Mouse (Mus musculus) kidney, adult 11 months (tissue): Measurements from ENCODE around the gene Kcnd3.

Source experiments
- DNase-seq: peaks from one replicate; pipeline ENCODE4 v3.0.0; 2022

Kcnd3 gene

DNA sequence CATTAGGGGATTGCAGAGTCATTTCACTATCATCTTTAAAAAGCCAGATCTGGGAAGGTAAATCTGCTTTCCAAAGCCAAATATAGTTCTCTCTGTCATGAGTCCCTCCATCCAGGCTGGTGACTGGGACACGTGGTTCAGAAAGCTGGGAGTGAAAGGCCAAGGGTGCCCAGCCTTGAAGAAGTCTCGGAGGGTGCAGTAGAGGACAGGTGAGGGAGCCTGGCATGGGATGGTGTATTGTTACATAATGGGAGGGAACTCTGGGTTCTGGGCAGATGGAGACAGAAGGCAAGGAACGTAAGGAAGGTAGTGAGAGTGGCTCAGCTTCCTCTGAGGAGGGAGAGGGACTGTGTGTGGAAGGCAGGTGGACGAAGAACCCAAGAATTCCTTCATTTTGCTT is 5.5 kb downstream of the Kcnd3 start:
- no peak for DNase-seq

DNA sequence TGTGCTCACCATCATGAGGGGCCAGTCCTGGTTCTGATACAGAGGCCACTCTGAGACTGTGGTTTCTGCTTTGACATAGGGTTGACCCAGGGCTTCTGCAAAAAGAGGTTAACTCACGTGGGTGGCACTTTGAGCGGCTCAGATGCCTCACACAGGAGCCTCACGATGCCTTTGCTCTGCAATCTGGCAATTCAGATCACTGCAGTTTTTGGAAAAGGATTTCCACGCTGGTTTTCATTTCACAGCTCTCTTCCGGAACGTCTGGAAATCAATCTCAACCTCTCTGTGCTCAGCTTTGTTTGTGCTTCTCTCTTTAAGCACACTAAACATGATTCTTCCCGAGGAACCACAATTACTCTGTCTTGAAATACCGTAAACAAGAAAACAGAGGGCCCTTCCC is 14.4 kb downstream of the Kcnd3 start:
- no peak for DNase-seq

DNA sequence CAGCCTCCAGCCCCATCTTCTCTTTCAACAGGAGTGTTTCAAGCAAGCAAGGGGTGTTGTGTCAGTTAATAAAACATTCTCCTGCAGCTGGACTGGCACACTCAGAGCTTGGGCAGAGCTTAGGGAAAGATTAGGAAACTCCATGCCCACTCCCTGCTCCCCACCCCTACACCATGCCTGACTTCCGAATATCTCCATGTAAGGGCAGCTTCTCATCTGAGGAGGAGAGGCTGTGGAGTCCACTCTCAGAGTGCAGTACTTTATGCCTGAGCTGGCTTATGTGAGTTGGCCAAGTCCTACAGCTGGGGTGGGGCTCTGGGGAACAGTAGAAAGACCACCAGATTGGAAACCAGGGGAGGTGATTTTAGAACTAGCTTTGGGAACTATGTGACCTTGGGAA is 20.4 kb downstream of the Kcnd3 start:
- DNase-seq = no peak

DNA sequence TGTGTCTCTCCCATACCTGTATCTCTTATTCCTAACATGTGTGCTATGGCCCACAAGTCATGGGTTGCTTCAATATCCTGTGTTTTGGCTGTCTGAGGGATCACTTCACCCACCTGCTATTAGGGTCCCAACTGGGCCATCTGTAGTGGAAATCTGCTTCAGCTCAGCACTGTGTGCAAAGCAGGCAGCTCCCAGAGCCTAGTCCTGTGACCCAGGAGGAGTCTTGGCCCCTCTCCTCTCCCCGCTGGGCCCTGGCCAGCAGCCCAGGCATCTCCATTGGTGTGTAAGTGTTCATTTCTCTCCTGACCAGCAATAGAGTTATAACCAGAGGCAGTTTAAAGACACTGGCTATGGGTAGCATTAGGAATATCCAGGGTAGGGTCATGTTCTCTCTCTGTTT is 24.3 kb downstream of the Kcnd3 start:
- no peak for DNase-seq

DNA sequence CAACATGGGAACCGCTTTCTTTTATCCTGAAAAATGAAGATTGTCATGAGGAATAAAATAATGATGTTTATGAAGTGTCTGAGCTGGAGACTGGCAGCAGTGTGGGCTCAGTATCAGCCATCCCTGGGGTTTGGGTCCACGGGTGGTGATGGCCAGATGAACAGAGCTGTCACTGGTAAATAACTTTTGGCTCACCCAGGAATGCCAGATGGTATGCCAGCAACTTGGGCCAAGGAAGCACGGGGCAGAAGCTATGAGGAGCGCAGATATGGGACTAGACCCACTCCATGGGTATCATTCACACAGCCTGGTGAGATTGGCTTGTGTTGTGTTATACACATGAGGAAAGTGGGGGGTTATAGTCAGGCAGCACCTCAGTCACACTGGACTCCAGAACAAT is 26.7 kb downstream of the Kcnd3 start:
- DNase-seq = no peak

DNA sequence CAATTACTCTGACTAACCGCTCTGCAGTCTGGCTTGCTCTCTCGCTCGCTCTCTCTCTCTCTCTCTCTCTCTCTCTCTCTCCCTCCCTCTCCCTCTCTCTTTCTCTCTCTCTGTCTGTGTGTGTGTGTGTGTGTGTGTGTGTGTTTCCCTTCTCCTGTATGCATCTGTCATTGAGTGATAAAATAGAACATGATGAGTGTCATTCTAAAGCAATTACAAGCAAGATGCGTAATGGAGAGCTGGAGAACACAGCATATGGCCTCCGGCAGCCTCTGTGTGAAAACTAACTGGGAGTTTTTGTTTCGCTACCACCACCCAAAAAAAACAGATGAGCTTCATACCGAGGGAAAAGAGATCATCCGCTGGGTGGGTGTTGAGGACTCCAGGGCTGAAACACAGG is 29.3 kb downstream of the Kcnd3 start:
- DNase-seq = no peak

DNA sequence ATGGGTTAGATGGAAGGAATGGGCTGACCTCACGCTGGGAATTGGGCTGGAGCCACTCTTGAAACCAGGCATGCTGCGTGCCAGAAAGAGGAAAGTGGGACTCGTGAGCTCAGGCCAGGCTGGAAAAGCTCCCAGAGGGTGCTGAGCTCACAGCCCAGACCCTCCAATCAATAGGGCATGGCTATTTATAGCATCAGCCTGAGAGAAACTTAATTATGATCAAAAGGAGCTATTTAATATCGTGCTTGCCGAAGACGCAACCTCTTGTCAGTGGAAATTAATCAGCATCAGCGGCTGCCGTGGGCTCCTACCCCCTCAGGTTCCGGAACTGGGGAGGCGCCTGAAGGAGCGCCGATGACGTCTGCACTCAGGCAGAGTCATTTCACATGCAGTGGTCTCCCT is 31.5 kb downstream of the Kcnd3 start:
- no peak for DNase-seq

DNA sequence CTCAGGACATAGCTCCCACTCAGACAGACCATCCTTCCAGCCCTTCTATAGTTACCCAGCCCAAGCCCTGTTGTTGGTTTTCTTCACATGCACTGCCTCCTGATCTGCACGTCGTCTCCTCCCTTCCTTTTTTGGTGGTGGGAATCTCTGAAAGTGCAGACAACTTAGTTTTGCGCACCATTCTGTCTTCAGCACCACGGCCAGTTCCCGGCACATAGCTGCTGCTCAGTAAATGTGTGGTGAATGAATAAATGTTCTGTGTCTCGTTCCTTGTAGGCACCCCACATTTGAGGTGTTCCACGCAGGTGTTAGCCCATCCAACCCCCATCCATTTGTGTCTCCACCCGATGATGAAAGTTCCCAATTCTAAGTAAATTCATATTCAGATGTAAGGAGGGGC is 35.0 kb downstream of the Kcnd3 start:
- no peak for DNase-seq

DNA sequence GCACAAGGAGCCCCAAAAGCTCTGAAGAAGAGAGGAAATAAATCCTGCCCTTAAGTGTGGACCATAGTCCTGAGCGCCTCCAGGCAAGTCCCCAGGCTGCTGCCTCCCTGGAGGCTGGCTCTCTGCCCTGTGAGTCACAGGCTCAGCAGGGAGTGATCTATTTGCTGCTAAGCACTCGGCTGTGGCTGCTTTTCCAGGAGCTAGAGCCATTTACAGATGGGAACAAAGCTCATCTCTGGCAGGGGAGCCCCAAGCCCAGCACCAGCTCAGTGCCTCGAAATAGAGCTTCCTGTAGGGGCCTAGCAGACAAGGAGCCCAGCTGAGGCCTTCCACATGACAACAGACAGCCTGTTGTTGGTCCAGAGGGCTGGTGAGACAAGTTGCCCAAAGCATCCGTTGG is 37.5 kb downstream of the Kcnd3 start:
- no peak for DNase-seq

DNA sequence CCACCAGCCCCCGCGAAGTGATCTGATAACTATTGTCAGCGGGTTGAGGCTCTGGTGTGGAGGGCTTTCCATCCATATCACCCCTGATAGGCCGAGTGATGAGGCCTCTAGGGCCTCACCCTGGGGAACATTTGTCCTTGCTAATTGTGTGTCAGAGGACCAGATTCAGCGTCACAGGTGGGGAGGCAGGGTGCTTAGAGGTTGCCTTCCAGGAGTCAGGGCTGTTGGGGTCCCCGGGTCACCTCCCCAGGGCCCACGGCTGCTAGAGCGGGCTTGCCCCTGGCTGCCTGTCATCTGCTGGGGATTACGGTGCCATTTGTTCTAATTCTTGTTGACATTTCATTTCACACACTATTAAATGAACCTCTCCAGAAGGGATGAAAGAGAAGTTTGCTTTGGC is 42.8 kb downstream of the Kcnd3 start:
- DNase-seq = no peak

DNA sequence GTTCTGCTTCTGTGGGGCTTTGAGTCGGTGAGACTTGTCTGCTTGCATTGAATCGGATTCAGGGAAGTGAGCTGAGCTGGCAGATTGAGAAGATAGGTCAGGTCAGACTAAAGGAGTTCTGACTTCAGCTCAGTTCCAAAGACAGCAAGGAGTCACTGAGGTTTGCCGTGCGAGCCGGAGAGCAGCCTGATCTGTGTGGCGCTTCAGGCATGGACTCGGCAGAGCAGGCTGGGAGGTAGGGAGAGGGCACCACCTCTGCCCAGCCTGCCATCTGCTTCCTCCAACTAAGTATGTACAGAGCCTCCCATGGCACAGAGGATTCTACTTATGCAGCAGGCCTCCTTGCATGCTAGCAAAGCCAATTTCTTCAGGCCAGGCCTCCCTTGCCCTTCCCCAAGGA is 44.1 kb downstream of the Kcnd3 start:
- DNase-seq = no peak

DNA sequence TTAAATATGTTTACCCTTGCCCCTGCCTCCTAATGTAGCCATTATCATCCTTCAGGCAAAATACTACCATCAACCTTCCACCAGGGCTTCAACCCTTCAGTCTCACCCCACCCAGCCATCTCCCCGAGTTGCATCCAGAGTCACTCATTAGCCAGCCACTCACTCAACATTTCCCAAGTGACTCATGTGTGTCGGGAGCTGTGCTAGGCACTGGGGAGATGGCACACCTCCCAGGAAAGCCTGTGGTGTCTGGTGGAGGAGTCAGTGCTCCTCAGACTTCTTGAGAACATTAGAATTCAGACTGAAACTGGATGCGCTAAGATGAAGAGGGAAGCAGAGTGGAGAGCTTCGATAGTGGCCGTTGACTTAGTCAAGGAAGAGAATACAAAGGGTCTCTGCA is 44.8 kb downstream of the Kcnd3 start:
- no peak for DNase-seq

DNA sequence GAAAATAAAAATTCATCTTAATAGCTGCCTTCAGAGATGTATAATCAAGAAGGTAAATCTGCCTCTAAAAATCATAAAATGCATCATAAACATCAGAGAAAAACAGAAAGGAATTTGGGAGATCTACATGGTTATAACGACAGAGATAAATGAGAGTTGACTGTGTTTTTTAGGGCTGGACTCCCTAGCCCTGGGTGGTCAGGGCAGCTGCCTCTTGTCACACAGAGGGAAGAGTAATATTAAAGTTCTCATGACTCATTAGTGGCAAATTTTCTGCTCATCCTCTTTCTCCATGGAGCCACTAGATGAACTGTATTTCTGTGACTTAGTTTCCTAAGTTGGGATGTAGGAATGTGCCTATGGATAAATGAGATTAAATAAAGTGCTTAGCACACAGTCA is 48.9 kb downstream of the Kcnd3 start:
- DNase-seq = no peak

DNA sequence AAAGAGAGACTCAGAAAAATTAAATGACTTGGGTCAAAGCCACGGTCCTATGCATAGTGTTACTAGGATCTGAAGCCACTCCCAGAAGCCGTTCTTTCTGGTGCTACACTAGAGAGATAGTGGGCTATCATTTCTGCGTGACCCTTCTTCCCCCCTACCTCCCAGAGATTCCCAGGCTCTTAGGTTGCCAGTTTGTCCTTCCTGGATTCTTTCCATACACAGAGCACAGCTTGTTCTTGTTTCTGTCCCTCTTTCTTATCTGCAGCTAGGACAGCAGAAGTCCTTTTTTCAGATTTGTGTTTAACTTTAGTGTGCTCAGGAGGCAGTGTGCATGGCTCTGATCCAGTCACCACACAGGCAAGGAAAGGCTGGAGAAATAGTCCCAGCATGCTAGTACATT is 52.1 kb downstream of the Kcnd3 start:
- no peak for DNase-seq

DNA sequence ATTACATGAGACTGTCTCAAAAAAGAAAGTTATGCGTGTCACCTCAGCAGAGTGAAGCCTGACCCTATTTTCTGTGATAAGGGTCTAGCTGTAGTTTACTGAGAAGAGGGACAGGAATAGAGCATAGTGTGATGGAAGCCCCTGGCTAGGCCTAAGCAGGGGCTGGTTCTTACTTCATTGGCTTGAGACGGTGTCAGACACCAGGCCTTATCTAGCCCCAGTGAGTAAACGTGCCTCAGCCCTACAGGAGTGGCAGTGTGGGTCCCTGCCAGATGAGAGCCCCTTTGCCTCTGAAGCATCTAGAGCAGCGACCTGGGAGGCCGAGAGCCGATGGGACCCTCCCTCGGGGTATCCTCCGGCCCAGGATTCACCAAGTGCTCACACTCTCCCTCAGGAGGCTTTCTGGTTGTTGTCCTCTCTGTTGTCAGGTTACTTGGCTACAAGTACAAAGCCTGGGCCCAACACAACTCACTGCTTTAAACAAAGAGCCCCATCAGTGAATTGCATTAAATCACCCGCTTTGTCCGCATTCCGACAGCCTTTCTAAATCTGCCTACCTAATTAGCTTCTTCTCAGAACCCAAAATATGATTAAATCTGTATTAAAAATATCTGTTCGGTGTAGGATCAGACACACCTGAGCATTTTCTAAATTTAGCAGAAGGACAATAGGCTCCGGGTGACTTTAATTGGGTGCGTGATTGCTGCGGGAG is 53.2 kb downstream of the Kcnd3 start:
- DNase-seq = no peak

DNA sequence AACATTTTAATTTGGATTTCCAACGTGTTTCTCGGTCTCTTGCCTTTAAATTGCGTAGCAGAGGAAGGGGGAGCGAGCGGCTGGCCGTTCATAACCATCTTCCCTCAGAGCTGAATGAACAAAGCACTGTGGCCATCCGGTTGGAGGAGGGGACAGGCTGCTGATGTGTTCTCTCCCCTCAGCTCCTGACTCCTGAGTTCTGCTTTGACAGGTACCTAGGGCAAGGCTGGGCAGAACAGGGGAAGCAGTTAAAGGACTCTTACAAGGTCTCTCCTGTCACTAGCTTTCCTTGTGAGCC is 53.7 kb downstream of the Kcnd3 start:
- no peak for DNase-seq

DNA sequence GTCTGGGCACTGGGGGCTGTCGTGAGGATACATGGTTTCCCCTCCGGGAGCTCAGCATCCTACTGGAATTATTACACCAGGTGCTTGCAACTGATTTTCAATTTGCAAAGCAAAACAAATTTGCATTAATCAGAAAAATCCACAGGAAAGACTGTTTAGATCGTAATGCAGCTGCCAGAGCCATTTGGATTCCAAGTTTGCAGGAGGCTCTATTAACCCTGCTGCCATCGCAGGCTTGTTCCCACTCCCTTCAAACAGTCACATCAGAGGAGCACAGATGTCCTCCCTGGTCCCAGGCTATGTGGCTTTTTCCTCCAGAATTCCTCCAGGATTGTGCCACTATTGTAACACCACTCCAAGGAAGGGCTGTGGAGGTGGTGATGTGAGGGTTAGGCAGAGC is 54.5 kb downstream of the Kcnd3 start:
- no peak for DNase-seq

DNA sequence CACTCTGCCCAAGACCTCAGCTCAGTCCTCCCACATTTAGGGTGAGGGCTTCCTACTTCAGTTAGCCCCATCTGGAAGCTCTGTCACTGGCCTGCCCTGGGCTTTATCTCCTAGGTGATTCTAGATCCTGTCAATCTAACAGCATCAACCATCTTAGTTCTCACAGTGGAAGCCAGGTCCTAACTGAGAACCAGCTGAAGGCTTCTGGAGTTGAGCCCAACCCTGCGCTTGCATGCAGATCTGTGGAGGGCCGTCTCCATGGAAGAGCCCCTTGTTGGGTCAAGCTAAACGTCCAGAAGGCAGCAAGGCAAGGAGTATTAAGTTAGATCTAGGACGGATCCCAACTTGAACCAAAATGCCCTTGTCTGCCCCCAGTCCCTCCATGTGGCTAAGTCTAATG is 57.2 kb downstream of the Kcnd3 start:
- DNase-seq = no peak

DNA sequence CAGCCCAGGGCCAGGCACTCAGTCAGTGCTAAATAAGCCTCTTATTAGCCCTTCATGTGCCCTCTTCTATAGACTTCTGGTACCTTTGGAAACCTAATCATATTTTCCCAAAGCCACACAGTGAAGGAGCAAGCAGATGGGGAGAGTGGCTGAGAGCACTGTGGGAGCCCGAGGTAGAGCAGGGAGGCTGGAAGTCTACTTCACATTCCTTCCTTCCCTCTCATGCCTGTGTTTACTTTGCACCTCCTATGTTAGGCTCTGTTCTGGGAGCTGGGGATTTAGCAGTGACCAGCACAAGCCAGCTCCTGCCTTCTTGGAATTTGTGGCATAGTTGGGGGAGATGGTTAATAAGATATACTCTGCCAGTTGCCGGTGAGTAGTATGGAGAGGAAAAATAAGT is 59.7 kb downstream of the Kcnd3 start:
- no peak for DNase-seq

DNA sequence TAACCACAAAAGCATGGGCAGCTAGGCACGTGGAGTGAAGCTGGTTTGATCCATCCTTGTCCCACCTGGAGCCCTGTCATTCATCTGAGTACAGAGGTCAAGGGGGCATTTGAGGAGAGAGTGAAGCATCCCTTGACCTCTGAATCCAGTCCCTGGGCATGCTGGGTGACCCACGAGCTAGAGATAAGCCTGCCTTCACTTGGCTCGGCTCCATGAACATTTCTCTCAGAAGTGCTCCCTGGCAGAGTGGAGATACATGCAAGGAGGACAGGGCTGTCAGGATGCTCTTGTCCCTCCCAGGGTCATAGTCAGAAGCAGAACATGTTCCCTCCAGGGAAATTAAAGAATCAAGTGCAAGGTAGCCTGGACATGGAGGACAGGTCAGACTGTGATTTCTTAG is 62.1 kb downstream of the Kcnd3 start:
- no peak for DNase-seq

DNA sequence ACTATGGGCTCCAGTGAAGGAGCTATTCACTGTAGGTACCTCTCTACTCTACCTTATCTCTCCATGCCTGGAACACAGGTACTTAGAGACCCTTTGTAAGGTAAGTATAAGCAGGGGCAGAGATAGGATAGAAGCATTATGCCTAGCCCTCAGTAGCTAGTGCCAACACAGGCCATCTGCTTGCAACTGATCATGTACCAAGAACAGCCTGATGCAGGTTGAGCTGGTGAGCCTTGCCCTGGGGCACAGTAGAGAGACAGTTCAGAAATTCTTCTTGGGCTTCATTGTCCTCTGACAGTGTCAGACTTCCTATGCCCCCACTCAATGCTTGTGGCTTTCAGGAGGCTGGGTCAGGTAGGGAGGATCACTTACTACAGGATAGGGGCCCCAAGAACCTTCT is 62.9 kb downstream of the Kcnd3 start:
- DNase-seq = no peak

DNA sequence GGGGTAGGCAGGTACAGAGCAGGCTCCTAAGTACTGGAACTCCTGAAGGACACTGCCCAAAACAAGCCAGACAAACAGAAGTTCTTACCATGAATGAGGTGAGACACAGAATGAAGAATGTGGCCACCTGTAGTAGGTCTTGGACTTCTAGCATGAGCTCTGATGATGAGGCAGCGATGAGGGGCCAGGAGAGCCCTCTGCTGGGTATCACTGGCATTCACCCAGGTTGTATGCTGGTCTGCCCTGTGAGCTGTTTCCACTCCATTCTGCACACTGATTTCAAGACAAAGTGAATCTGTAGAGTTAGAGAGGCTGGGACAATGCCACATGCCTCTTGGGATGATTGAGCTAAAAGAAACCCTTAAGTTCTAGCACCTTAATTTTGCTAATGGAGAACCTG is 63.5 kb downstream of the Kcnd3 start:
- no peak for DNase-seq

DNA sequence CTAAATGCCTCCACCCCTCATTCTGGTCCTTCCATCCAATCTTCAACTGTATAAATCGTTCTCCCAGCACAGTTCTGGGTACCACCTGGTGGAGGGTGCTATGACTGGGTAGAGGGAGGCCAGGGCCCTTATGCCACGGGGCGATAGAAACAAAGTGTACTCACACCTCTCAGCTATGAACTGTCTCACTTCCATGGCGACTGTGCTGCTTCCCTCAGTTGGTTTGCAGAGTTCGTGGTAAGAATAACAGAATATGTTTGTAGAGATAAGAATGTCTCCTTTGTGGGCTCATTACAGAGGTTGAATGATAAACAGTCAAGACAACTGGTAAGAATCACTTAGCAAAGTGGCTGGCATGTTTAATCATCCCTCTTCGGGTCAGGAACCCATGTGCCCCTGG is 68.3 kb downstream of the Kcnd3 start:
- DNase-seq = no peak

DNA sequence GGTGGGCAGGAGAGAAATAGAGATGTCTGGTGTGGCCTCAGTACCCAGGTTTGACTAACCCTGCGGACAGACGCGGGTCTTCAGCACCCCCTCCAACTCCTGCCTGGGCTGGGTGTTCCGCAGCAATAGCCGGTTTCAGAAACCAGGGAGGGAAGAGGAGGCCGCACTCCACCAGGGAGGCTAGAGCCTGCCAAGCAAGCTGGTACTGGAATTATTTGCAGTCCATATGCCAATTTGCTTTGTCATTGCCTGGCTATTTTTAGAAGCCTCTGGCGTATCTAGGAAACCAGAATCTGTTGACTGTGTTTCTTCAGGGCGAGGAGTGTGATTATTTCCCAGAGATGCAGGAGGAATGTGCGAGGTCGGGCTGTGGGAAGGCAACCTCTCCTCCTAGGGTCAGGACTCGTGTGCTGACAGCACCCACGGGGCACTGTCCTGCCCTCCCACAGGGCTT is 69.1 kb downstream of the Kcnd3 start:
- DNase-seq = no peak

DNA sequence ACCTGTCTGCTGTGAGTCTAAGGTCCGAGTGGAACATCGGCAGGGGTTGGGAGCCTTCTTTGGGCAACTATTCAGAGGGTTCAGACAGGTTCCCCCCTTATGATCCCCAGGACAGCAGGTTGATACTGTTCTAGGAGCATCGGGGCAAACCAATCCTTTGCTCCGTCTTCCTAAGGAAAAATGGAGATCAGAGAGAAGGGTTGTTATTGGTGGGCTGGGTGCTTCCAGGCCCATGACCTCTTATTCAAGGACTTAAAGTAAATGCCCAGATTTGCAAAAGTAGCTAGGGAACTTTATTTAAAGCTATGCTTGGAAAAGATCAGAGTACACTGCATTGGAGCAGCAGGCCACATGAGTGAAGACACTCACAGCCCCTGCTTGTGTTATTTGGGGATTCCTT is 69.5 kb downstream of the Kcnd3 start:
- no peak for DNase-seq

DNA sequence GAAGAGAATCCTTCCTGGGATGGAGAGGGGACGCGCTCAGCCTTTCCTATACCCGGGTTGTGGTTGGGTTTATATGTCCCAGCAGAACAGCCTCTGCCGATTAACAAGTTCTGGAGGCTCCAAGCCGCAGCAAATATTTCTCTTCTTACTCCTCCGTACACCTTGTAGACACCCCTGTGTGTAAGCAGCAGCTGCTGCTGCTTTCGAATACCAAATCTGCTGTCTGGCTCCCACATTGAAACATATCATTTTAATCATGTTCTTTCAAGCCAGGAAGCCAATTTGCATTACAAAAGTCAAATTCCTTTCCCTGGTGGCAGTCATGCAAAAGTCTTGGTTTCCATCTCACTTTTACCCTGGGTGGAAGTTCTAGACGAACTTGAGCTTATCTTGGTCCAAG is 76.7 kb downstream of the Kcnd3 start:
- DNase-seq = no peak
